Mouse (Mus musculus): ENCODE data around the gene Lrfn2. TPM values are rescaled to one million over a fixed set of nuclear protein-coding genes. Genes with fewer than 3 reads are reported as not detected.

Gene Lrfn2
- total and polyA plus RNA-seq, 3 experiments, result not detected

- no peaks in the 10 kb centered on the region for H3K36me3 ChIP-seq (ENCODE audit: control insufficient read depth in 1 of 2, insufficient read depth in 2 of 2, low read length in 2 of 2)
- DNase-seq (ENCODE audit: low read depth, low spot score), result no peak
- no peak overlapping the region for H3K27ac ChIP-seq (ENCODE audit: control insufficient read depth, low read depth, low read length)
- no peaks in the 10 kb centered on the region for H3K27me3 ChIP-seq (ENCODE audit: control insufficient read depth in 1 of 2, insufficient read depth in 2 of 2, low read length in 2 of 2)
- H3K9ac ChIP-seq (ENCODE audit: control insufficient read depth, low read depth, low read length, poor library complexity, severe bottlenecking), result no peak overlapping the region
- H3K4me3 ChIP-seq (ENCODE audit: control insufficient read depth in 1 of 2, insufficient read depth in 1 of 2, low read depth in 2 of 2, low read length in 2 of 2), result no peak overlapping the region
- no peaks in the 10 kb centered on the region for H3K4me1 ChIP-seq (ENCODE audit: control insufficient read depth in 1 of 2, insufficient read depth in 2 of 2, low read length in 2 of 2)
- H3K9me3 ChIP-seq (replicated peaks; ENCODE audit: insufficient read depth, low read length), result no peaks in the 10 kb centered on the region
- no peak for TF ChIP-seq ZNF384 (IDR thresholded peaks at IDR 0.05; ENCODE audit: low read depth, low read length)
- H3K79me2 ChIP-seq (ENCODE audit: control insufficient read depth, insufficient read depth, low read length, poor library complexity), result no peaks in the 10 kb centered on the region
Observed at GRCm38 (mm10) chr17:48946315-48946714, 14.1 kb downstream of the Lrfn2 start.

GRCm38 (mm10) chr17:48946765-48947164, 14.6 kb downstream of the Lrfn2 start:
- Histone ChIP-seq H3K4me1 (ENCODE audit: control insufficient read depth in 1 of 2, insufficient read depth in 2 of 2, low read length in 2 of 2) (no peaks in the 10 kb centered on the region), H3K36me3 (ENCODE audit: control insufficient read depth in 1 of 2, insufficient read depth in 2 of 2, low read length in 2 of 2) (no peaks in the 10 kb centered on the region), H3K27me3 (ENCODE audit: control insufficient read depth in 1 of 2, insufficient read depth in 2 of 2, low read length in 2 of 2) (no peaks in the 10 kb centered on the region), H3K9ac (ENCODE audit: control insufficient read depth, low read depth, low read length, poor library complexity, severe bottlenecking) (no peak overlapping the region), H3K79me2 (ENCODE audit: control insufficient read depth, insufficient read depth, low read length, poor library complexity) (no peaks in the 10 kb centered on the region), H3K9me3 (replicated peaks; ENCODE audit: insufficient read depth, low read length) (no peaks in the 10 kb centered on the region), H3K27ac (ENCODE audit: control insufficient read depth, low read depth, low read length) (no peak overlapping the region), H3K4me3 (ENCODE audit: control insufficient read depth in 1 of 2, insufficient read depth in 1 of 2, low read depth in 2 of 2, low read length in 2 of 2) (no peak overlapping the region)
- TF ChIP-seq KAT2A (conservative IDR thresholded peaks at IDR 0.05; ENCODE audit: low read depth, low read length), result no peak
- no peak for DNase-seq (ENCODE audit: low read depth, low spot score)

- Histone ChIP-seq H3K9ac (ENCODE audit: control insufficient read depth, low read depth, low read length, poor library complexity, severe bottlenecking) (no peak overlapping the region), H3K27me3 (ENCODE audit: control insufficient read depth in 1 of 2, insufficient read depth in 2 of 2, low read length in 2 of 2) (no peaks in the 10 kb centered on the region), H3K4me1 (ENCODE audit: control insufficient read depth in 1 of 2, insufficient read depth in 2 of 2, low read length in 2 of 2) (no peaks in the 10 kb centered on the region), H3K27ac (ENCODE audit: control insufficient read depth, low read depth, low read length) (no peak overlapping the region), H3K4me3 (ENCODE audit: control insufficient read depth in 1 of 2, insufficient read depth in 1 of 2, low read depth in 2 of 2, low read length in 2 of 2) (no peak overlapping the region), H3K9me3 (replicated peaks; ENCODE audit: insufficient read depth, low read length) (no peaks in the 10 kb centered on the region), H3K36me3 (ENCODE audit: control insufficient read depth in 1 of 2, insufficient read depth in 2 of 2, low read length in 2 of 2) (no peaks in the 10 kb centered on the region), H3K79me2 (ENCODE audit: control insufficient read depth, insufficient read depth, low read length, poor library complexity) (no peaks in the 10 kb centered on the region)
- TF ChIP-seq CHD1 (IDR thresholded peaks at IDR 0.05; ENCODE audit: low read depth, low read length) (no peak), NELFE (IDR thresholded peaks at IDR 0.05; ENCODE audit: low read depth, low read length) (no peak), MAZ (IDR thresholded peaks at IDR 0.05; ENCODE audit: low read depth, low read length) (no peak), MAX (IDR thresholded peaks at IDR 0.05; ENCODE audit: low read length) (no peak), MXI1 (IDR thresholded peaks at IDR 0.05; ENCODE audit: low read depth, low read length) (no peak), CTCF (IDR thresholded peaks at IDR 0.05 in 2 of 3, conservative IDR thresholded peaks at IDR 0.05 in 1 of 3; ENCODE audit: control insufficient read depth in 1 of 3, insufficient read depth in 1 of 3, low read depth in 2 of 3, low read length in 3 of 3, poor library complexity in 1 of 3, severe bottlenecking in 1 of 3) (no peak), ETS1 (IDR thresholded peaks at IDR 0.05; ENCODE audit: low read depth, low read length) (no peak), SMC3 (IDR thresholded peaks at IDR 0.05; ENCODE audit: low read depth, low read length) (no peak), POLR2A (IDR thresholded peaks at IDR 0.05; ENCODE audit: control insufficient read depth in 1 of 2, insufficient read depth in 1 of 2, low read depth in 1 of 2, low read length in 2 of 2, poor library complexity in 1 of 2) (no peak), RAD21 (IDR thresholded peaks at IDR 0.05; ENCODE audit: low read depth, low read length) (no peak), CHD2 (IDR thresholded peaks at IDR 0.05; ENCODE audit: low read length) (no peak), ELF1 (IDR thresholded peaks at IDR 0.05; ENCODE audit: low read depth, low read length) (no peak), RCOR1 (IDR thresholded peaks at IDR 0.05; ENCODE audit: low read depth, low read length) (no peak), HCFC1 (IDR thresholded peaks at IDR 0.05; ENCODE audit: low read depth, low read length) (no peak)
- DNase-seq (ENCODE audit: low read depth, low spot score), result no peak
Observed at GRCm38 (mm10) chr17:48951250-48951649, 19.1 kb downstream of the Lrfn2 start.
